Mouse (Mus musculus) T-cell, adult 2 months (primary cell): ENCODE measurements around the gene Aldh3b3.
"Not testable (repeated sequence)": the region's sequence is repeated elsewhere in the genome, so short reads cannot be mapped to it uniquely, and the experiment has no call there.

ENCODE experiments used
- DNase-seq: peaks from one replicate; pipeline ENCODE4 v3.0.0; 2022; ENCODE audit warnings: low spot score

The Aldh3b3 gene

GRCm38 (mm10) chr19:3974608-3975007 is 16.2 kb downstream of the Aldh3b3 start:
- not testable (repeated sequence) for DNase-seq

DNA sequence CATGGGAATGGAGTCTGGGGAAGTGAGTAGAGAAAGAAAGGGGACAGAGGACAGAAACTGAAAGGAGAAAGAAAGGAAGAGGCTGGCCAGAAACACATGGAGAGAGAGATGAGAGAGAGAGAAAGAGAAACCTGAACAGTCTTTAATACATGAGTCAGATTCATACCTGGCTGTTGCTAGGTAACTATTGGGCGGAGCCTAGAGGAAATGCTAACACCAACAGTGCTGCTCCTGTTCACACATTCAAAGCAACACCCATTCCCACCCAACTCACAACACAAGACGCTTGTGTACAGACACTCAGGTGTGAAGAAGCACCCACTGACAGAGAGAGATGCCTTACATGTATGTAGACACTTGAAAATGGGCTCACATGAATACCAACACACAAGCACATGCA is 17.4 kb downstream of the Aldh3b3 start:
- DNase-seq, result no peak

DNA sequence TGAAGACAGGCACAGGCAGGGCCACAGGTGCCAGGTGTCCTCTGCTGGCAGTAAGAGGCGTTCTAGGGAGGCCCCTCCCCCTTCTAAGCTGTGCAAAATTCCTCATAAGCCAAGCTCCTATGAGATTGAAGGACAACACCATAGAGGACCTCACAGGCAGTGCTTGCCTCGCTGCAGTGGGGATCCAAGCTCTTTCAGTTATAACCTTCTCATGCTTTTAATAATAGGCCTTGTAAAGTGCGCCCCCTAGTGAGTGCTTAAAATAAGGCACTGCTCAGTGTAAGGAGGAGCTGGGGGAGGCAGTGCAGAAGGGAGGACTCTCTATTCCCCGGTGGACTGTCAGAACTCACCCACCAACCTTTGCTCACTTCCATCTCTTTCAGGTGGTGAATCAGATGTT is 21.9 kb downstream of the Aldh3b3 start:
- peak; percentile 76 for DNase-seq

- DNase-seq, result no peak
Measured at GRCm38 (mm10) chr19:3980917-3981316, 22.5 kb downstream of the Aldh3b3 start.

- no peak for DNase-seq
Measured at GRCm38 (mm10) chr19:3983527-3984200, 25.2 kb downstream of the Aldh3b3 start.

DNA sequence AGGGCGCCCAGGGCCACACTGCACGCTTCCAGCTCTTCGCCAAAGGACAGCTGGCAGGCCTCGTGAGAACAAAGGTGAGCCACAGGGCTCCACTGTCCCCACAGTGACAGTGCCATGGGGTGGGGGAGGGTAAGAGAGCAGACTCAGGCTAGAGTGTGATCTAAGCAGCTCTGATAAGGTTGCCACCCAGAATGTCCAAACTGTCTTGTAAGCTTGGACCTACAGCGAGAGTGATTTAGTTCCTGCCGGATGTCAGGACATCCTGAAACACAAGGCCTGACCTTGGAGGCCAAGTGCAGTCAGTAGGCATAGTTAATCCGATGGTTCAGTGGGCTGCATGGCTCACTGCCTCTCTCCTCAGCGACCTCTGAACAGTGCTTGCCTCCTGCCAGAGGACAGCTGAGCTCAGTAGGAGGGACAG is 26.8 kb downstream of the Aldh3b3 start:
- no peak for DNase-seq

GRCm38 (mm10) chr19:3986334-3986733 is 27.9 kb downstream of the Aldh3b3 start, which contains the start of gene Acy3:
Gene Acy3, plus strand, starts transcription at chr19:3986570.
- DNase-seq, result no peak

- DNase-seq, result no peak
Measured at GRCm38 (mm10) chr19:3988066-3988465, 29.6 kb downstream of the Aldh3b3 start.

- no peak for DNase-seq
Measured at GRCm38 (mm10) chr19:3988750-3989149, 30.3 kb downstream of the Aldh3b3 start.

DNA sequence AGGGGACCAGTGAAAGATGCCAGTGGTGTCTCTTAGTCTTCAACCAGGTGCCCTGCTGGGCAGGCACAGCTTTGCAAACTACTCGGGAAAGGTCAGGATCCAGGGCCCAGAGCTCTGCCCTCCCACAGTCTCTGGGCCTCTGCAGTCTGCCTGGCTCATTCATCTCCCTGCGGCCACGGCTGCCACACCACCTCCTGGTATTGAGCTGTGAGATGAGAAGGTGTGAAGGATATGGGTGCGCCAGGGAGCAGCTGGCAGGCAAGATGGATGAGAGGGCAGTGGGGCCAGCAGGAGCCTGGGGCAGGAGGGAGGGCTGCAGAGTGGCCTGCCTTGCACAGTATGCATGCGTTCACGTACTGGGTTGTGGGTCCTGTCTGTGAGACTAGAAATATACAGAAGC is 32.4 kb downstream of the Aldh3b3 start:
- no peak for DNase-seq

DNA sequence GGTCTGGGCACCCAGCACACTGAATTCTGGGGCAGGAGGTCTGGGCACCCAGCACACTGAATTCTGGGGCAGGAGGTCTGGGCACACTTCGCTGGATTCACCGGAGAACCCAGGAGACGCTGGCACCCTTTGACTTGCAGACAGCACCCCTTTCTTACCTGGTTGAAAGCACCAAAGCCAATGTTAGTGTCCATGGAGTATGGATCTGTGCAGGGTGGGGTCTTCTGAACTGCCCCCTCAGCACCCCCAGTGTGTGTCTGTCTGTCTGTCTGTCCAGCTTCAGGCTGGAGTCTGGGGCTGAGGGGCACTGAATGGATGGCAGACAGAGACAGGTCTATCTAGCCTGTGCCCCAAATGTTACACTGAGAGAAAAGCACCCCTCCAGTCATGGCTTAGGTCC is 33.1 kb downstream of the Aldh3b3 start:
- no peak for DNase-seq

DNA sequence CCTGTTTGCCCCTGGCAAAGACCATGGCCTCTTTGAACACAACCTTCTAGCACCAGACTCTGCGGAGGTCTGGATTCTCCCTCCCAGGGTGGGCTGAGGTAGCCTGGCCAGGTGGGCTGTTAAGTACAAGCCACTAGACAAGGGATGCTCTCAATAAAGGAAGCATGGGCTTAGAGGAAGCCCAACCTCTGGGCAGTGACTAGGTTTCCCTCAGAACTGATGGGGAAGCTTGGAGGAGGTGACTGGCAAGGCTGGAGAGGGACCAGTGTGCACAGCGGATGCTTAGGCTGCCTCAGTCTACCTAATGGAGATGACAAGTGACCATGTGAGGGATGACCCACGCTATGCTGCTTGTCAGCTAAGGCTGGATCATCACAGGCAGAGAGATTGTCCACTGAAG is 33.5 kb downstream of the Aldh3b3 start:
- DNase-seq, result no peak

DNA sequence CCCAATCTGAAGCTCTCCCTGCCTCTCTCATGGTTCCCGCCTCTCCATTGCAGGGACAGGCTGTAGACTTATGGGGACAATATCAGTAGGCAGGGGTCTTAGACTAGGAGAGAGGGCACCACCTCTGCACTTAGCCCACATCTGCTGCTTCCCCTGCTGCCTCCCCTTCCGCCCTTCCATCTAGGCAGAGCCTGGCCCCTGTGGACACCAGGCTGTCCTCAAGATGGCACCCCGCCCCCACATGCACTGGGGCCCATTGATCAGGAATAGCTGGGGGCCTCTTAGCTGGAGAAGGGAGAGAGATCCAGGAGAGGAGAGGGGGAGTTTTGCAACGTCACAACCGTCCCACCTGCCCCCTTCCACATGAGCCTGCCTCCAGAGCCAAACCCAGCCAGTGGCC is 34.0 kb downstream of the Aldh3b3 start, which contains the start of gene Tbx10:
Gene Tbx10, plus strand, starts transcription at position 337 of the 400 bp plus-strand sequence.
- no peak for DNase-seq

GRCm38 (mm10) chr19:3994932-3995331 is 36.5 kb downstream of the Aldh3b3 start:
- no peak for DNase-seq

DNA sequence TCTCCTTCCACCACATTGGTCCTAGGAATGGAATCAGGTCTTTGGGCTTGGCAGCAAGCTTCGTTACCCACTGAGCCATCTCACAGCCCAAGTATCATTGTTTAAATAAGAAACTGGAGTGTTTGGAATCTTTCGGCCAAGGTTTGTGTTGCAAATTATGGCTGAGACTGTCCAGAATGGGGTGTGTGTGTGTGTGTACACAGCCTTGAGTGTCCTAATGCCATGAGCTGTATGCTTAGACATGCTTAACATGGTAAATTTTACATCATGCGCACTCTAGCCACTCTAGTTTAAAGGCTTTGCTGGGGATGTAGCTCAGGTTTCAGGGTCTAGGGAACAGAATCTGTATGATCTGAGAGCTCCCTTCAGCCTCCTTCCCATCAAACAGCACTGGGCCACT is 37.1 kb downstream of the Aldh3b3 start:
- DNase-seq, result no peak

DNA sequence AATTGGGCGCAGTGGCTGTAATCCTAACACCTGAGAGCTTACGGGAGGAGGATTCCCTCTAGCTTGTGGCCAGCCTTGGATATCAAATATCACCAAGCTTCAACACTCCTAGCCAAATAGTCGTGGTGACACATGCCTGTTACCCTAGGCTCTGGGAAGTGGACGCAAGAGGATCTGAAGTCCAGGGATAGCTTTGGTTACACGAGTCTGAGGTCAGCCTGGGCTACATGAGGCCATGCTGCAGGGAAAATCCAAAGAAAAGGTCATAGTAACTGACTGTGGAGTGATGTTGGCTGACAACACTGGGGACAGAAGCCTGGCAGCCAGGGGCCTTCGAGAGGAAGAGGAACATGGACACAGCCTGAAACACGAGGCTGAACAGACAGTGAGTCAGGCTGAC is 37.7 kb downstream of the Aldh3b3 start:
- DNase-seq, result no peak

DNA sequence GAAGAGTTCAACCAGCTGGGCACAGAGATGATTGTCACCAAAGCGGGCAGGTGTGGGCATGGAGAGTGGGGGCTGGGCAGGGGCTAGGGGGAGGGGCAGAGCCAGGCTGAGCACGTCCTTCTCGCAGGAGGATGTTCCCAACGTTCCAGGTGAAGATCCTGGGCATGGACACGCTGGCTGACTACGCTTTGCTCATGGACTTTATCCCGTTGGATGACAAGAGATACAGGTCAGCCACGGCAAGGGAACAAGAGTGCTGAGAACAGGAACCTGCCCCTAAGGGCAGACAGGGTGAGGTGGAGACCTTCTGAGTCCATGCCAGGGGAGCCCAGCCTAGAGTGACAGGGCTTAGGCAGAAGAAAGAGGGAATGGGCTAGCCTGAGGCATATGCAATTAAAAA is 38.3 kb downstream of the Aldh3b3 start:
- DNase-seq, result no peak

GRCm38 (mm10) chr19:3997231-3997630 is 38.8 kb downstream of the Aldh3b3 start:
- DNase-seq, result no peak

GRCm38 (mm10) chr19:3998335-3998734 is 39.9 kb downstream of the Aldh3b3 start:
- DNase-seq, result no peak

DNA sequence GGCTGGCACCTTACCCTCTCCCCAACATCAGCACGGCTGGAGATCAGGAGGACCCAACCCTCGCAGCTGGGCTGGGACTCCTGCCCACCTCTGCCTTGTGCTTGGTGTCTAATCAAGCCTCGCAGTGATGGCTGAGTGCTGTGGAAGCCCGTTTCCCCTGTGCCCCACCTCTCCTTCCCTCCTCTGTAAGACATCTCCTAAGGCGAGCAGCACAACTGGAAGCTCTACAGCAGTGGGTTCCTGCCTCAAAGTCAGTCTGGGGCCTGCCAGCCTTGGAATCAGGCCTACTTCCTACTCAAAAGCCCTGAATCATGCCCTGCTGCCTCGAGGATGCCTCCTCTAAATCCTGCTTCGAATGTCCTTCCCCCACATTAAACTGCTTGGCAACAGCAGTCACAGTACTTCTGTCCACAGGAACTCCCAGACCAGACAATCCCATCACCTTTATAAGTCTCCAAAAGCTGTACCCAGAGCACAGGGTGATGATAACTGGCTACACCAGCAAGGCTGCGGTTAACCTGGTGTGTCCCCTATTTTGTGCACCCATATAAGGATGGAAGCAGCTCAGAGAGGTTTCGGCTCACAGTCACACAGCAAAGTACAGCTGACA is 40.8 kb downstream of the Aldh3b3 start:
- no peak for DNase-seq

DNA sequence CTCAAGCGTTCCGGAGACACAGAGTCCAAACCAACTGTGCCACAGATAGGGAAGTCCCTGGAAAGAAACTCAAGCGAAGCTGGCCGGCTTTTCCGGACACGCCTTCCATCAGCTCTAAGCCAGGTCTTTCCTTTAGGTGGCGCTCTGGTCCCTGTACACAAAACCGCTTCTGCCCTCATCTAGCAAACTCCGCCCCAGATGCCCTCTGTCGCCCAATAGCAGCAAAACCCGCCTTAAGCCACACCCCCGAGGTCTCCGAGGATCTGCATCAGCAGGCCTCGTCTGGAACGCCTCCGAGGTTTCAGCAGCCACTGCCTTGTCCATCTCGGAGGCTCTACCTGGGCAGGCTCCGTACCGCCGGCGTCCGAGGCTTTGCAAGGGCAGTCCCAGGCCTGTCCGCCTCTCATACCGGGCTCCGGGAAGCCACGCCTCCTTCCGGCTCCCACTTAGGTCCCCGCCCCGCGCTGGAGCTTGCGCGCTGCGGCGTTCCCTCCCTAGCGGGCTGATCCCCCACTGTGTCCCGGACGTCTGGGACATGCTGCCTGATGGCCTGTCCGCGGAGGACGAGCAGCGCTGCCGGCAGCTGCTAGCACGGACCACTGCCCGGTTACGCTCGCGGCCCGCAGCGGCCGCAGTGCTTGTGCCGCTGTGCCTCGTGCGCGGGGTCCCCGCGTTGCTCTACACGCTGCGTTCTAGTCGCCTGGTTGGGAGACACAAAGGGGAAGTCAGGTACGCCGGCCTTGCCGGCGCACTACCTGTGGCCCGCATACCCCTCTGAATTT is 41.9 kb downstream of the Aldh3b3 start, which contains the start of the genes Nudt8 and Gm49405:
Gene Nudt8, plus strand, starts transcription at position 462 of the 782 bp plus-strand sequence.
Gene Gm49405, plus strand, starts transcription at position 508 of the 782 bp plus-strand sequence.
- peak; percentile 95 for DNase-seq

GRCm38 (mm10) chr19:4000949-4001525 is 42.6 kb downstream of the Aldh3b3 start:
- no peak for DNase-seq
